Mouse (Mus musculus) adrenal gland (tissue): ENCODE measurements around the gene Tk1.
"Not testable (repeated sequence)": the region's sequence is repeated elsewhere in the genome, so short reads cannot be mapped to it uniquely, and the experiment has no call there.

Experiments used
- intact Hi-C: fragments of 180-260 bp; cut with DNase I; formaldehyde crosslinking; loops from one replicate; pipeline ENCODE4 v1.15.1; 2025

The Tk1 gene

DNA sequence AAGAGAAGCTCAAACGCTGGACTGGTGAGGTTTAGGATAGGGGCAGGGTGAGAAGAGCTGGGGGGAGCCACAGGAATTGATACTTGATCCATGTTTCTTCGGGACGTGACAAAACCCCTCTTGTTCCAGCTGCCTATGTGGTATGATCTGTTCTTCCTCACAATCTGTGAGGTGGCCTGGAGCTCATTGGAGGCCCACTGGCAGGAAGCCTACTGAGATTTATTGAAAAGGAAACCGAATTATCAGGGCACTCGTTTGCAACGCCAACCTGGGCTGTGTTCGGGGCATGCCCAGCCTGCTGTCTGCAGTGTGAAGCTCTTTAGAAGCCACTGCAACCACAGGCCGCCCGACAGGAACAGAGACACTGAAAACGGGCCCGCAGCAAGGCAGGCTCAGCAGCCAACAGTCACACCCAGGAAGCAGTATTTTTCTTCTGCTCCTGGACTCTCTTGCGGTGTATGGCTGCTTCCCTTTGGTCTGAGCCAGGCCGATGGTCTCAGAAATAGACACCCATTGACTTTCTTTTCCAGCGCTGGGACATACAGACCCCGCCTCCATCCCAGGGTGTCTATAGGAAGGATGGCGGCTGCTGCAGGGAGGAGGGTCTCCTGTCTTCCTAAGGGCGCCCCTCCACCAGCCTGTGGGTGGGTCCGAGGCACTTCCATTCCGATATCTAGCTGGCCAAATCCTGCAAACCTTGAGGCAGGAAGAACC lies 22.5 kb upstream of the Tk1 start:
- intact Hi-C loops, result no loop called here

DNA sequence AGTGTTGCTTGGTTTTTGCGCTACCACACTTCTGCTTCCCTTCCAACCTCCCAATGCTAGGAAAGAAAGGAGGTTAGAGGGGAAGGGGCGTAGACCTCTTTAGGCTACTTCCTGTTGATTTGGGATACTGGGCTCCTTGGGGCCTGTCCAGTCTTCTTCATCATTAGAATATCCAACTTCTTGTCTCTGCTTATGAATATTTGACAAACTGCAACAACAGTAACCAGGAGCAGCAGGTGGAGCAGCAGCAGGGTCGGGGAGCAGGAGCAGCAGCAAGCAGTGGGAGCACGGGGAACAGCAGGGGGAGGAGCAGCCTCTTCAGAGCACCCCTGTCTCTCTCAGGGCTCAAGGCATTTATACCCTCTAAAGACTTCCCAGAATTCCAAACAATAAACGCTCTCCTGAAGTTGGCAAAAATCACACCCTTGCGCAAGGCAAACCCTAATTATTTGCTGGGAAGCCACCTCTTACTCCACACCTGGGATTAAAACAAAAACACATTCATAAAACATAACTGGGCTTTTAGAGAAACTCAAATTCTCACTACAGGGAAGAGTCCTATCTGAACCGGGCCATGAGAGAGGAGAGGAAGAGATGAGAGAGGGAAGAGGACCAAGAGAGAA lies 21.8 kb upstream of the Tk1 start:
- intact Hi-C loops, result no loop called here

DNA sequence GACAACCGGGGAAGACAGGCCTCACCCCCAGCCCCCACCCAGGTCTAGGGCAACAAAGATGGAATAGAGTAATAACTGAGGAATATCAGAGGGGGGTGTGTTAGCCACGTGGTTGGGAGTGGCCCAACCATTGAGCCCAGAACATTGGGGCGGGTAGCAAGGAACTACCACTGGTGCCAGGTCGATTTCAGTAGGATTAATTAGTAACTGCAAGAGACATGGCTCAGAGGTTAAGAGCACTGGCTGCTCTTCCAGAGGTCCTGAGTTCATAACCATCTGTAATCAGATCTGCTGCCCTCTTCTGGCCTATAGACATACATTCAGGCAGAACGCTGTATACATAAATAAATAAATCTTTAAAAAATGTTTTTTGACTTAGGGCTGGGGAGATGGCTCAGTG lies 20.7 kb upstream of the Tk1 start:
- intact Hi-C loops, result no loop called here

DNA sequence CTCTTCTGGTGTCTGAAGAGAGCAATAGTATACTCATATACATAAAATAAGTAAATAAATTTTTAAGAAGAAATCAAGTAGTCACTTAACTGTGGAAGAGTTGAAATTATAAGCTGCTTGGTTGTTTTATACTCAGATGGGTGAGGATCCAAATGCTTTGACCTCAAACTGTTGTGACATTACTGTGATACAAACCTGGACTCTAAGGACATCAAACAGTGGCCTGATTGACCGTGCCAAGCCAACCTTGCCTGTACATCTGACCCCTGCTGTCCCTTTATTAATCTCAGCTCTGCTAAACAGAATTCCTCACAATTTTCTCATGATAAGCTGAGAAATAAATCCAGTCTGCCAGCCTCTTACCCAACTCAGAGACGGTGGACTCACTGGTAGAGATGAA lies 19.8 kb upstream of the Tk1 start:
- intact Hi-C loops, result no loop called here

DNA sequence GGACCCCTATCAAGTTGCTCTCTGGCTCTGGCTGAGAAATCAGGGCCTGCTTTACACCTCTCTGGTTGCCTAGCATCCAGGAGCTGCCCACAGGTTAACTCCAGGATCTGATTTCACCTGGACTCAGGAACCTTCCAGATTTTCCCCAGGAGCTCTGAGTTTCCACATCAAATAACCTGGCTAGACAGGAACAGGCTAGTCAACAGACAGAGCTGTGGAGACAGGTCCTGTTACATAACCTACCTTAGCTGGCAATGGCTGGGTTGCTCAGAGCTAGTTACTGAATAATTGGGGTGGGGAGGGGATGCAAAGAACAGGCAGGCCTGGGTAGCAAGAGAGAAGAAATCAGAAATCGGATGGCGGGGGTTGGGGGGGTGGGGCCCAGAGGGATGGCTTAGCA lies 19.1 kb upstream of the Tk1 start:
- intact Hi-C loops, result no loop called here

DNA sequence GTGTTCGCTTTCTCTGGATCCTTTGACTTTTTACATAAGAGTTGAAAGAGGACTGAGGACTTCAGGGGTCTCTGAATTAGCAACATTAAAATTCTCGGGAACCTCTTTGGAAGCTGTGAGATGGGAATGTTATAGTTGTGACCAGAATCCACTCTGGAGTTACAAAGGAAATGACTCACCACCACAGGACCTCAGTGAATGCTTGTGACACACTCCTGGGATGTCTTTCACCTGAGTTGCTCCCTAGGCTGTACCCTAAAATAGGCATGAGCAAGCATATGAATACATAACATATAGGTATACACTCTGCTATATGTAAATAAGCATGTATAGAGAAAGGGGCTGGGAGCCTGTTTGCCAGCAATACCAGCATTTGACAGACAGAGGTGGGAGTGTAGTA lies 17.5 kb upstream of the Tk1 start:
- intact Hi-C loops, result no loop called here

DNA sequence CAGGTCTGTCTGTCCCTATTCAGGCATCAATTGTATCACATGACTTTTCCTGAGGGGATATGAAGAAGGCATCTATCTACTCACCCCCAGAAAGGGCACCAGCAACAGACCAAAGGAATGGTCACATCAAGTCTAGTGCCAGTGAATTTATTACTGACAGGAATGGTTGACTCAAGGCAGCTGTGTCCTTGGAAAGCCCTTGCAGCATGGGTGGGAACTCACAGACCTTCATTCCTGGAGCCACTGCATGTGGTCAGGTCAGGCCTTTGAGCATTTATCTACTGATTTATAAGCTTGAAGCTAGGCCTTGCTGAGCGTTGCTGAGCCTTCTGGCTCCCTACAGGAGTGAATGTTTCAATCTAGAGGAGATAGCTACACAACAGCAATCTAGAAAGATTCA lies 15.0 kb upstream of the Tk1 start:
- intact Hi-C loops, result no loop called here

DNA sequence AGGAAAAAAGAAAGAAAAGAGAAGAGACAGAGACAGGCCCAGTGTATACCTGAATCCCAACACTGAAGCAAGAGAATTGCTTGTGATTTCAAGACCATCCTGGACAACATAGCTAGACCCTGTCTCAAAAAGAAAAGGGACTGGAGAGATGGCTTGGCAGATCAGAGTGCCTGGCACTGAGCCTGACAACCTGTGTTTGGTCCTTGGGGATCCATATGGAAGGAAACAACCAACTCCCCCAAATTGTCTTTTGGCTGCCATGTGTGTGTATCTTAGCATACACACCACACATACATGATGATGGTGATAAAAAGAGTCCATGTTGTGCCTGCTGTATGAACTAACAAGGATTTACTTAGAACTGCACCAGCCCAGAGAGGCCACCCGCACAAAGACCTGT lies 13.1 kb upstream of the Tk1 start:
- intact Hi-C loops, result no loop called here

DNA sequence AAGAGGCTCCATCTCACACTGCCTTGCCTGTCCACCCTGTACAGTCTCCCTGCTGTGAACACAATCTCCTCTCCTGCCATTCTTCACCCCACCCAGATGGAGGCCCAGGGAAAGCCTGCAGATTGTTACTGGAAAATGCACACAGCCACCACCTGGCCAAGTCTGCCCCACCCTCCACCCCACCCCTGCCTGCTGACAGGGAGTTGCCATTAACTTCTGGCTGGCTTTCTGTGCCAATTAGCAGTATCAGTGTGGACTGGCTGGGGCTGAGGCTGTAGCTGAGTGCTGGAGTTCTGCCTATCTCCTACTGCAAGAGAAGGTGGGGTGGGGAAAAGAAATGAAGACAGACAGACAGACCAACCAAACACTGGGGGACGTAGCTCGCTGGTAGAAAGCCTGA lies 12.7 kb upstream of the Tk1 start:
- intact Hi-C loops, result no loop called here

DNA sequence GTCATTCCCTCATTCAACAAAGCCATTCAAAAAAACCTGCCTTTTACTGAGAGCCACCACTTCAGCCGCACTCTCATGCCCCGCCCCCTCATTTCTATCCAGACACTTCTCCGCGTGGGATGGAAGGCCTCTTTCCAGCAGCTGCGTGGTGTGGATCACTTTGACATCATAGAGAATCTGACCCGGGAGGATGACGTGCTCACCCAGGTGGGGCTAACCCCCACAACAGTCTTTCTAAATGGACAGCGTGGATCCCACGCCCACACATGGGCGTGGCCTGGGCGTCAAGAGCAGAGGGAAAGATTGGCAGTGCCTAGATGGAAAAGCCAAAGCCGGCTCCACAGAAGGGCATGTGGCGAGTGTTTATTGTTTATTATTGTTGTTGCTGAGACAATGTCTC lies 10.4 kb upstream of the Tk1 start:
- intact Hi-C loops, result no loop called here

DNA sequence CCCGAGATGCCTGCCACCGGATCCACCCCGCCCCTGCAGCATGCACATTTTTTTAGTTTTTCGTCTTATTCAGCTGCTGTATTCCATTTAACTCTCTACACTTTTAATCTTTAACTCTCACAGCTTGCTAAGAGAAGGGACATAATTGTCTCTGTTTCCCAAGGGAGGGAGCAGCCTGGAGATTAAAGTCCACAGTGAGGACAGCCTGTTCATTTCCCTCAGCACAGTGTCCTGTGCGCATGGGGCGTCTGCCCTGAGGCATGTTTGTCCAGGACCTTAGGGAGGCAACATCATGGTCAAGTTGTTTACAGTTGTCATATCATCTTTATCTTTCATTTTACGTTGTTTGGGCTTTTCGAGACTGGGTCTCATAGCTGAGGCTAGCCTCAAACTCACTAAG lies 8.2 kb upstream of the Tk1 start:
- intact Hi-C loops, result no loop called here

DNA sequence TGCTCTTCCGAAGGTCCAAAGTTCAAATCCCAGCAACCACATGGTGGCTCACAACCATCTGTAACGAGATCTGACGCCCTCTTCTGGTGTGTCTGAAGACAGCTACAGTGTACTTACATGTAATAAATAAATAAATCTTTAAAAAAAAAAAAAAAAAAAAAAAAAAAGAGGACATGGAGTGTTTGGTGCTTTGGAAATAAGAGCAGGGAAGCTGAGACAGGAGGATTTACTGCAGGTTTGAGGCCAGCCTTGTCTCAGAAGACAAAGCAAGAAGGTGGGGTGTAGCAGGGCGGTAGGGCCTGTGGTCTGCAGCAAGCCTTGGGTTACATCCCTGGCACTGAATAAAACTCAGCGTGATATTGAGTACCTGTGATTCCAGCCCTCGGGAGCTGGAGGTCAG lies 7.6 kb upstream of the Tk1 start:
- intact Hi-C loops, result not testable (repeated sequence)

DNA sequence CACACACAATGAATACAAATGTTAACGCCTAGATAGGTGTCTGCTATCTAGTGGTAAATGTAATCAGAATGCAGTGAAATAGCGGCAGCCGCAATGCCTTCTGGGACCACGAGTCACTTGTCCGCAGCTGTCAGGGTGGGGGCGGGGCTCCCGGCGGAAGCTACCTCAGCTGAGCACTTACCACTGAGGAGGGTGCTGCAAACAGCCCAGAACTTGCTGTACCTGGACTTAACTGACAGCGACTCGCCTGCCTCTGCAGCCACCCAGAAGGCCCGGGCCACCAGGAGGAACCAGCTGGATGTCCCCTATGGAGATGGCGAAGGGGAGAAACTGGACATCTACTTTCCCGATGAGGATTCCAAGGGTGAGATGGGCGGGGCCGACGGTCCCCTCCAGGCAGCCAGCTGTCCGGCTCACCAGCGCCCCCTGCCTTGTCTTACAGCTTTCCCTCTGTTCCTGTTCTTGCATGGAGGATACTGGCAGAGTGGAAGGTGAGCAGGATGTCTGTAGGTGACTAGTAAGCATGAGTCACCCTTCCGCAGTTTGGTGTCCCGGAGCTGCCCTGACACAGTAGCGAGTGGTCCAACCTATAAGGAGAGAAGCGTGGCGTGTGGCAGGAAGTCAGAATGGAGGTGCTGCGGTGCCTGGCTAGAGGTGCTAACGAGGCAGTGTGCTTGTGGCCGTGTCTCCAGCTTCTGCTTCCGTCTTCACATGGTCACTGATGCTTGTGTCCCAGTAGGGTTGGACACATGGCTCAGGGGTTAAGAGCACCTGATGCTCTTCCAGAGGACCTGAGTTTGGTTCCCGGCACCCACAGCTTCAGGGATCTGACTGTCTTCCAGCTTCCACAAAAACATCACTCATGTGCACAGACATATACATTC lies 6.4 kb upstream of the Tk1 start:
- intact Hi-C loops, result no loop called here

DNA sequence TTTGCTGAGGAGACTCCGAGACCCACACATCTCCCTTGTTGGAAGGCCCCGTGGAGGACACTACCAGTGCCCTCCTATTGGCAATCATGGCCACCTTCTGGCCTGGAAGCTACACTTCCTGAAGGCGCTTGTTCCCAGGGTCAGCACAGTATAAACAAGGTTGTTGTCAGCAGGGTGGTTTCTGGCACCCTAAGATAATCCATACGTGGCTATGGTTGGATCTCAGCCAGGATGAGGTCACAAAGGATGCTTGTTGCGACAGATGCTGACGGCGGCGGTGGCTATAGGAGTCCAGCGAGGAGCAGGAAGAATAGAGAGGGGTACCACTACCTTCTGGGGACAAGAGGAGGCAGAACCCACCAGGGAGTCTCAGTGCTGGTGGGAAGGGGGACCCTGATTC lies 4.5 kb upstream of the Tk1 start:
- intact Hi-C loops, result no loop called here

DNA sequence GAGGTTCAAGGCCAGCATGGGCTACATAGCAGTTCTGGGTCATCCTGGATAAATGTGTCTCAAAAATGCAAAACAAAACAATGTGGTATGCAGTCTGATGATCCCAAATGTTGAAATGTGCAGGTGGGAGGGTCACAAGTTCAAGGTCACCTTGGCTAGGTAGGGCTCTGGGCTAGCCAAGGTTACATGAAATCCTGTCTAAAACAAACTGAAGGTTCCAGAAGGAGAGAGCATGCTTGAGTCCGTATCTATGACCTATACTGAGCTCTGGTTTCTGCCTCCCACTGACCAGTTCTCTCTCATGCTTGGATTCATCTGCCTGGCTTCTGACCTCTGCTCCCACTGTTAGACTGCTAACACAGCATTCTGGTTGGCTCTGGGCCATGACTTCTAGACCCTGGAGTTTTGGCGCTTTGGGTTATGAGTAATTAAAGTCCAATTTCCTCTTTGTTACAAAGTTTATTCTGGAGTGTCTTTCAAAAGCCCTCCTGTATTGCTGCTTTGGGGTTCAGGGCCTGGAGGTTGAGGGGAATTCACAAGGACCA lies 3.9 kb upstream of the Tk1 start:
- intact Hi-C loops, result loop anchor here (10.0 kb wide), 1 partner anchor 445 kb away; no protein-coding TSS in a partner anchor

DNA sequence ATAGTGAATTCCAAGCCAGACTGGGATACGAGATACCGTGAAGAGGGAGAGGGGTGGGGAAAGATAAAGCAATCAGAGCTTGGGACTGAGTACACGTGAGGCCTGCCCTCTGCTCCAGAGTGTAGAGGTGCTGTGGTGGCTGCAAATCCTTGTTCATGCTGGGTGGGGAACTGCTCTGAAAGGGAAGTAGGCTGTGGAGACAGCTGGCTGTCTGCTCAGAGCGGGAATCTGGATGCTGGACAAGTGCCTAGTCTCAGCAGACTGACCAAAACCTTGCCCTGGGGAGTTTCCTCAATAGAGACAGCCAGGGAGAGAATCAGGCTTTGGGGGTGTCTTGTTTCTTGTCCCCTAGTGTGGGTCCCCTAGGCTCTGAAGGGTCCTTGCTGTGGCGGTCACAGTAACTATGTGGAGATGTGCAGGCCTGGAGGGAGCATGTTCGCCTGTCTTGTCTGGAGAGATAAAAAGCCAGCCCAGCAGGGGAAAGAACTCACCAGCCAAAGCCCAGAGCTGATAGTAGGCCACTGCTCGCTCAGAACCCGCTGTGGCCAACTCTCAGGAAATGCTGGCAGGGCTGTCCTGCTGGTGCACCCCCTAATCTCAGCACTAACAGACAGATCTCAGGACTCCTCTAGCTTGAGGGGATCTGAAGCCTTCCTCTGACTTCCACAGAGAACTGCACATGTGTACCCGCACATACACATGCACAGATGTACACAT lies 3.2 kb upstream of the Tk1 start:
- intact Hi-C loops, result loop anchor here (10.0 kb wide), 1 partner anchor 444 kb away; no protein-coding TSS in a partner anchor

DNA sequence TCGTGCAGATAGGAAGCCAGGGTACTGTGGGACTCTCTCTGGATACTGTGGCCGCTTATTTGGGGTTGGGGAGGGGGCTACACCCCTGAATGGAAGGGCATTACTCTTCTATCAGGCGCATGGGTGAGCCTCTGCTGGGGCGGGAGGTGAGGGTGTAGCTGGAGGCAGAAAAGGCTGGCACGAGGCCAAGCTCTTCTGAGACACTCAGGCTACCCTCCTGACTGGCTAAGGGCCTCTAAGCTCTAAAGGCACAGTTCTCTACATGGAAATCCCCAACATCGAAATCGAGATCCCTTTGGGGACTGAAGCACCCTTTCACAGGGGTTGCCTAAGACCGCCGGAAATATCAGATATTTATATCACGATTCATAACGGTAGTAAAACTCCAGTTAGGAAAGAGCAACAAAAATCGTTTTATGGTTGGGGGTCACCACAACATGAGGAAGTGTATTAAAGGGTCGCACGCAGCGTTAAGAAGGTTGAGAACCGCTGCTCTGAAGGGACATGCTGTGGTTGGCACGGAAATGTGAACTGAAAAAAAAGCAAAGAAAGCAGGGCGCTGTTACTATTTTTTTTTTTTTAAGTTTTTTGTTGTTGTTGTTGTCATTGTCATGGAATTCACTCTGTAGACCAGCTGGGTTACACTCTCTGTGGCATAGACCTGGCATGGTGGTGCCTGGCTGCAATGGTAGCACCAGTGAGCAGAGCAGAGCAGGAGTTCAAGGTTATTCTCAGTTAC lies 2.4 kb upstream of the Tk1 start:
- intact Hi-C loops, result loop anchor here (10.0 kb wide), 1 partner anchor 444 kb away; no protein-coding TSS in a partner anchor

DNA sequence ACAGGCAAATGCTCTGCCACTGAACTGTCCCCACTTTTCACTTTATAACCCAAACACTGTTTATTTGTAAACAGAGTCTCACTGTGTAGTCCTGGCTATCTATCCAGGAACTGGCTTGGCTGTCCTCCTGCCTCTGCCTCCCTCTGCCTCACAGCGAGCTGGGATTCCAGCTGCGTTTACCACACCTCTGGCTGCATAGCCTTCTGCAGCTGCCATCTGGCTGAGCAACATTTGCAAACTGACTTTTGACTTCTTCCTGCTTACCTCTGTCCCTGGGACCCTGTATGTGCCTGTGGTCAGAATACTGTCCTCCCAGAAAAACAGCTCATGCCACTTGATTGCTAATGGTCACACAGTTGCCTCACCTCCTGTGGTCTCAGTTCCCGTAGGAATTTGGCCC lies 1.5 kb upstream of the Tk1 start:
- intact Hi-C loops, result loop anchor here (10.0 kb wide), 1 partner anchor 443 kb away; no protein-coding TSS in a partner anchor

DNA sequence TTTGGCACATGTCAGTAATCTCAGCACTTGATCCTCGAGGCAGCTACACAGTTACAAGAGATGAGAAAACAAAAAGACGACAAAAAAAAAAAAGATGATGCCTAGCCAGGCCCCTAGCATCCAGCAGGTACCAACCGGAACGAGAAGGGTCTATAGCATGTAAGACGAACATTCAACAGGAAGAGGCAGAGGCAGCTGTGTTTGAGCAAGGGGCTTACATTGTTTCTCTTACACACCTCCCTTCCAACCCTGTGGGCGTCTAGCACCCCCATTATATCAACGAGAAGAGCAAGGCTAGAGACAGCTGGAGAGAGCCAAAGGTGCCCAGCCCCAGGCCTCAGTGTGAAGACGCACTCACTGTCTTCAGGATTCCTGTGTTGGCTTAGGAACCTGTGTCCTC lies 1.0 kb upstream of the Tk1 start:
- intact Hi-C loops, result loop anchor here (10.0 kb wide), 1 partner anchor 442 kb away; no protein-coding TSS in a partner anchor

DNA sequence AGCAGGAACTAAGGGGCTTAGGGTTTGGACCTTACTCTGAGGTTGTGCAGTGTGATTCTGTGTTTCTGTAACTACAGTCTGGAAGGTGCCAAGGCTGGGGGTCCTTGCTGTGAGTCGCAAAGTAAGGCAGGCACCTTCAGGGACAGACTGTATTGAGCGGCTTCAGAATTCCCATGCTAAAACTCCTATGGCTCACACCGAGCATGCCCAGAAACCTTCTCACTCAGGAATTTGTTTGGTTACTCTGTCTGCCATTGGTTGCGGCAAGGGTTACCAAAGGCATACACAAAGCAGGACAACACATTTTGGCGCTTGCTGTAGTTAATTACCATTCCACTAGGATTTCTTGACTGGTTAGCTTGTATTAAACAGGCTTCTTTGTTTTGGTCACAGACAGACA lies 272 bp upstream of the Tk1 start:
- intact Hi-C loops, result loop anchor here (10.0 kb wide), 1 partner anchor 441 kb away; no protein-coding TSS in a partner anchor
